Mouse (Mus musculus) common myeloid progenitor, adult 5-6 weeks (primary cell): Measurements from ENCODE around the gene Runx3. TPM values are rescaled to one million over a fixed set of nuclear protein-coding genes. Genes with fewer than 3 reads are reported as not detected.
"Not testable (repeated sequence)": the region's sequence is repeated elsewhere in the genome, so short reads cannot be mapped to it uniquely, and the experiment has no call there.

Experiments
- ATAC-seq: replicated peaks from 2 replicates; pipeline ENCODE4 v1.8.0; 2016; ENCODE audit warnings: low read depth, mild to moderate bottlenecking, moderate TSS enrichment, inconsistent platforms; ENCODE audit not compliant: poor library complexity, severe bottlenecking
- total RNA-seq: library from RNA; stranded (forward); fragments of 200-1000, 187-1606 nt; gene quantifications from 2 replicates; pipeline ENCODE4 v1.2.3, GENCODE M21; 2017

Gene Runx3
- total RNA-seq, 1 experiment from 2014 or later, result 20.1 TPM

DNA sequence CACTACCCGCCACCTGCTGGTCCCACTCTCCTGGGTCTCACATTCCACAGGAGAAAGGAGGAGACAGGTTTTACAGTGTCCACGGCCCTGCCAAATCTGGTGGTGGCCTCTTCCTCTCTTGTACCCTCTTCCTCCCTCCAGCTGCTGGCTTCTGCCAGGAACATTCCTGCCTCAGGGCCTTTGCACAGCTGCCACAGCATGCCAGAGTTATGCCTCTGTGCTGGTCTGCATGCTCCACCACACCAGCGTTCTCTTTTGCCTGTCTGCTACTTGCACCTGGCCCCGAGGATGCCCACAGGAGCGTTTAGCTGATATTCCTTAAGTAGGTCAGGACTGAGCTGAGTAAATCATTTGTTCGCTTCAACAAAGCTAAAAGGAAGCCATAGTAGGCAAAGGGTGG lies 45.3 kb downstream of the Runx3 start:
- no peak for ATAC-seq

- no peak for ATAC-seq
Observed at GRCm38 (mm10) chr4:135166413-135167225, 46.2 kb downstream of the Runx3 start.

DNA sequence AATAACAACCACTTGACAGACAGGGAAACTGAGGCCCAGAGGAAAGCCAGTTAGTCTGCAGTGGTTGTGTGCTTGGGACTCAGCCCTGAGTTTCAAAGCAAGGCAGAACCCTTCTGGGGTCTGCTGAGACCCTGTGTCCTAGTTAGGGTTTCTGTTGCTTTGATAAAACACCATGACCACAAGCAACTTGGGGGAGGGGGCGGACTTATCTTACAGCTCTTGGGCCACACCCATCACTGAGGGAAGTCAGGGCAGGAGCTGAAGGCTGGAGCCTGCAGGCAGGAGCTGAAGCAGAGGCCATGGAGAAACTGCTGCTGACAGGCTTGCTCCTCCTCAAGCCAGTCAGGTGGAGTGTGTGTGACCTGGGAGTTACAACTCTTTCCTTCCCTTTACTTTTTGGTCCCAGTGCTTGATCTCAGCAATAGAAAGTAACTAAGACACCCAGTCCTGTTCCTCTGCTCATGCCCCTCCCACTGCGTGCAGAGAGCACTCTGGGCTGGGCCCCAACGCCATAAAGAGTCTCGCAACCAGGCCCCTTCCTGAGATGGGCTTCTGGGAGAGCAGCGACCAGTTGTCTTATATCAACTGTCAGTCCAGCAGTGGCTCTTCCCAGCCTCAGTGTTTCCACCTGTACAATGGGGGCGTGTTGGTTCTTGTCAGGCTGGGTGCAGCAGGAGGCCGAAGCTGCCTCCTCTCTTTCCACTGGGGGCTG lies 47.5 kb downstream of the Runx3 start:
- peak; percentile 37 for ATAC-seq

DNA sequence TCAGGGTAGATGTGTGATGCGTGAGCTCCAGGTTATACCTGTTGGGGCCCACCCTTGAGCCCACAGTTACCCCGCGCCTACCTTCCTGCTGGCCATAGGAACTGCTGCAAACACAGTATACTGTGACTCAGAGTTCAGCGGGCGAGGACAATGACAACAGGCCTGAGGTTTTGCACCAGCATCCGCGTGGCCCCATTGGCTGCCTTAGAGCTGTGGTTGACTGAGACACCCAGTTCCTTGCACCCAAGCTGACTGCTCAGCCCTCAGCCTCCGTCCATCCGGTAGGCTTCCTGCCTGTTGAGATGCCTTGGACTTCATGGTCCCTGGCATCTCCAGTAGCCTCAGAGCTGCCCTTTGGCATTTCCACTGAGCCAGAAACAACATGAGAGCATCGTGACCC lies 48.6 kb downstream of the Runx3 start:
- ATAC-seq, result no peak

- no peak for ATAC-seq
Observed at GRCm38 (mm10) chr4:135169501-135169900, 49.0 kb downstream of the Runx3 start.

- no peak; the same call in 1 of the 2 replicates for ATAC-seq
Observed at GRCm38 (mm10) chr4:135171304-135171875, 50.9 kb downstream of the Runx3 start.

DNA sequence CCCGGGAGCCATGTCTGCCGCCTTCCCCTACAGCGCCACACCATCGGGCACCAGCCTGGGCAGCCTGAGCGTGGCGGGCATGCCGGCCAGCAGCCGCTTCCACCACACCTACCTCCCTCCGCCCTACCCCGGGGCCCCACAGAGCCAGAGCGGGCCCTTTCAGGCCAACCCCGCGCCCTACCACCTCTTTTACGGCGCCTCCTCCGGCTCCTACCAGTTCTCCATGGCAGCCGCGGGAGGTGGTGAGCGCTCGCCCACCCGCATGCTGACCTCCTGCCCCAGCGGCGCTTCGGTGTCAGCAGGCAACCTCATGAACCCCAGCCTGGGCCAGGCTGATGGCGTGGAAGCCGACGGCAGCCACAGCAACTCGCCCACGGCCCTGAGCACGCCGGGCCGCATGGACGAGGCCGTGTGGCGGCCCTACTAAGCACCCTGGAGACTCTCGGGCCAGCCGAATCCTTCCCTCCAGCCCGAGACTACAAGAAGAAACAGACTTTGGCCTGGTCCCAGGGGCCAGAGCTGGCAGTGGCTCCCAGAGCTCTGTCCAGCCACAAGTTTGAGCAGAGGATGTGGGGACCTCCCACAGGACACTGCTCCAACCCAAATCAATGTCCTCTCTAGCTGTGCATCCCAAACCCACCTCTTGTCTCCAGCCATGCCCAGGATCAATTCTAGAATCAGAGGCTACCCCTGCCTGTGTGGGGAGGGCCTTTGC lies 55.1 kb downstream of the Runx3 start:
- ATAC-seq, result no peak

DNA sequence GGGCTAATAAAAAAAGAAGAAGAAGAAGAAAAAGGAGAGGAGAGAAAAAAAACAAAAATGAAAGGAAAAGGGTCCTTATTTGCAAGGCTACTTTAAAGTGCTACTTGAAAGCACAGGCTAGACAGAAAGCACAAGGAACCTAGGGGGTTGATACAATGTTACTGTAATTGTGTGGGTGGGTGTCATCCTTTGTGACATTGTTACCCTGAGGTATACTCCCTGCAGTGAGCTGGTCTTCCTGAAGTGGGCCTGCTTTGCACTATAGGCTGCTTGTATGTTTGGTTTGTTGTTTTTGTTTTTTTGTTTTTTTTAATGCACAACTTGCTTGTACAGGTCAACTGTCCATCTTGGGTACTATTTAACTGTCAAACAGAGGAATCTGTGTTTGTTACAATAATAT lies 57.1 kb downstream of the Runx3 start:
- ATAC-seq, result no peak

DNA sequence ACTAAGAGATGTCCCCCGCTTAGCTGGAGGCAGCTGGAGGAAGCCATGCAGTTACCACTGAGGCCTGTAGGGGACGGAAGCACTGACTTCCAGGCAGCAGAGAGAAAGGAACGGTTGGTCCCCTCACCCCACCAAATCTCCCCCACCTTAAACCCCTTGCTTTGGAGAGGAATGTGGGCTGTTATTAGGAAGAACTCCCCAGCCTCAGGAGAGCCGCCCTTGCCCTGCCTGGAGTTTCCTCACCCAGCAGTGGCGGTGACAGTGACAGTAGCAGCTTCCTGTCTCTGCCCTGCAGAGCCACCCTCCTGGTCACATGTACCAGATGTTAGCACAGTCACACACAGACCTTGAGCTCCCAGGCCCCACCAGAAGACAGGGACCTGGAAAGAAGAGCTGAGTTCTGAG lies 58.6 kb downstream of the Runx3 start:
- peak; percentile 55 for ATAC-seq

- ATAC-seq, result peak; percentile 78
Observed at GRCm38 (mm10) chr4:135181819-135182218, 61.4 kb downstream of the Runx3 start.

DNA sequence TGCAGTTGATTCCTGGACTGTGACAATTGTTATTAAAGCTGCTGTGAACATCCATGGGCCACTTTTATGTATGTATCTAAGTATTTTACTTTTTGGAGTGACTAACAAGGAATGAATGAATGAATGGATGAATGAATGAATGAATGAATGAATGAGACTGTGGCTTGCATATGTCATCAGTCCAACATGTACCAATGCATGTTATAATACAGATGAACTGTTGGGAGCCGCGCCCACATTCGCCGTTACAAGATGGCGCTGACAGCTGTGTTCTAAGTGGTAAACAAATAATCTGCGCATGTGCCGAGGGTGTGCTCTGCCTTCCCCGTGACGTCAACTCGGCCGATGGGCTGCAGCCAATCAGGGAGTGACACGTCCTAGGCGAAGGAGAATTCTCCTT lies 63.8 kb downstream of the Runx3 start:
- ATAC-seq, result not testable (repeated sequence)

DNA sequence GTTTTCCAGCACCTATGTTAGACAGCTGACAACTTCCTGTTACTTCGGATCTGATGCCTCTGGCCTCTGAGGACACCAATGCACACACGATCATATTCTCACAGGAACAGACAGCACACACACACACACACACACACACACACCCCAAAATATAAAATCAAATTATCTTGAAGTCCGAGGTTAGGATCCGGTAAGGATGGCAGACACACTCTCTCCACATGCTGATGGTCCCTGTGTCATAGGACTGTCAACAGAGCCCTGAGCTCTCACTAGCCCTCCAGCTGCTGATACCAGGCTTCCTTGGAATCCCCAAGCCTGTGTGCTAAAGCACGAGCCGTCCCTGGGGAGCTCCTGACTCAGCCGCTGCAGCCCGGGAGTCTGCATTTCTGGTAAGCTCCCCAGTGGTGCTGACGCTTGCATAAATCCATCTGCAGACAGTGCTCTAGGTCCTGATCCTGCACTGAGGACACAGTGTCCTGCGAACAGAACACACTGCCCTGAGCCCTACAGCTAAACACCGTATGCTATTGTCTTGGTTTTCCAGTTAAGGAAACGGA lies 69.1 kb downstream of the Runx3 start:
- no peak for ATAC-seq

GRCm38 (mm10) chr4:135190364-135190763 lies 69.9 kb downstream of the Runx3 start:
- no peak for ATAC-seq

GRCm38 (mm10) chr4:135191185-135191584 lies 70.7 kb downstream of the Runx3 start:
- ATAC-seq, result no peak

DNA sequence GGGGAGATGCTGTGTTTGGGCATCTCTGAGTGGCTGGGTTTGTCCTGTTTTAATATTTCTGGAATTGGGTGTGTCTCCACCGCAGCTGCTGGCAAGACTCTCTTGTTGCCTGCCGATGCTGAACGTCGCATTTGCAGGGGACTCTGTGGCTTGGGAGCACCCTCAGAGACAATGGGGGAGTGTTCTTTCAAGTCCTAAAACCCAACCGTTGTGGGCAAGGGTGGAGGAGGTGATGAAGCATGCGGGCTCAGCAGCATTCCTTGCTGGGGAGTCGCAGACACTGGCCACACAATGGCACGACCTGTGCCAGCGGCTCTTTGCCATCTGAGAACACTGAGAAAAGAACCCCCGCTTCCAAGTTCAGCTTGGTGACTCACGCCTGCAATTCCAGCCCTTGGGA lies 71.2 kb downstream of the Runx3 start:
- ATAC-seq, result no peak

DNA sequence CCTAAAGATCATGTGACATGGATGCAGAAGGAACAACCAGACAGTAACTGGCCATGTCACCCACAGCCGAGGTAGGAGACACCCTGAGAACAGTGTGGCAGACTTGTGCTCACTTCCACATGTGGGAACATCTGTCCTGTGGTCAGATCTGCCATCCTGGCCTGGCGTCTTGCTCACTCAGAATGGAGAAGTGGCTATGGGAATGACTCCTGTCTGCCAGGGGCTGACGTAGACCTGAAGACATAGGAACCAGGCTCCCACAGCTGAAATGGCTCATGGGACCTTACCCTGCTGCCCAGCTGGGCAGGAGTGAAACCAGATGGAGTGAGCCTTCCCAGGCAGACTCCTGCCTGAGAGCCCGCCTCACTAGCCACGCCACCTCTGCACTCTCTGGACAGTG lies 72.4 kb downstream of the Runx3 start:
- peak; percentile 92 for ATAC-seq

GRCm38 (mm10) chr4:135197857-135198256 lies 77.4 kb downstream of the Runx3 start:
- ATAC-seq, result no peak

GRCm38 (mm10) chr4:135201771-135202170 lies 81.3 kb downstream of the Runx3 start:
- ATAC-seq, result no peak

GRCm38 (mm10) chr4:135203279-135203678 lies 82.8 kb downstream of the Runx3 start:
- peak; percentile 70 for ATAC-seq
